Mouse (Mus musculus): Measurements from ENCODE around the gene Lrrc30. TPM values are rescaled to one million over a fixed set of nuclear protein-coding genes. Genes with fewer than 3 reads are reported as not detected.

The Lrrc30 gene
- polyA plus RNA-seq, 1 experiment from 2014 or later, result 0.25 TPM

DNA sequence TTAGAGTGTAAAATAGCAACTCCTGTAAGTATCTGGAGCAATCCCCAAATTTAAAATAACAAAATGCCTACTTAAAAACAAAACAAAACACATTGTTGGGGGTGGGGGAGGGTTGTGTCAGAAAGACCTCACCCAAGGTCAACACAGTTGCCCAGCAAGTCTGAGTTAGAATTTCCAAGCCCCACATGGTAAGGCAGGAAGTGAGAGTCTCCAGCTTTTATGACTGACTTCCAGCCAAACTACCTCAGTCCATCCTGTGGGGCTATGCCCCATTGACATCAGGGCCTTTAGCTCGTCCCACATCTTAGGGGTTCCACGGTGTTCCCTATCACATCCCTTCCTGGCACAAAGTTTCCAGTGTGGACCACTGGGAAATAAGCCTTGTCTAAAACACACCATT is 4.4 kb upstream of the Lrrc30 start:
- H3K9ac ChIP-seq (ENCODE audit: low read length), result no peak overlapping the region
- no peak overlapping the region for H3K27ac ChIP-seq (ENCODE audit: low read length)
- no peak for ATAC-seq (ENCODE audit: insufficient read depth, low FRiP score)
- H3K4me1 ChIP-seq (ENCODE audit: control insufficient read depth, insufficient read depth, low read length), result no peaks in the 10 kb centered on the region
- H3K36me3 ChIP-seq (ENCODE audit: control insufficient read depth, insufficient read depth, low read length), result no peaks in the 10 kb centered on the region
- H3K4me2 ChIP-seq (ENCODE audit: low read depth, low read length), result no peak overlapping the region
- 78% methylated on average over 2 of the region's 2 CpGs for WGBS
- H3K4me3 ChIP-seq (replicated peaks; ENCODE audit: low read length), result no peak overlapping the region
- H3K27me3 ChIP-seq (ENCODE audit: control insufficient read depth, insufficient read depth, low read length), result no peaks in the 10 kb centered on the region
- H3K9me3 ChIP-seq (replicated peaks; ENCODE audit: control insufficient read depth, low read length), result no peaks in the 10 kb centered on the region

DNA sequence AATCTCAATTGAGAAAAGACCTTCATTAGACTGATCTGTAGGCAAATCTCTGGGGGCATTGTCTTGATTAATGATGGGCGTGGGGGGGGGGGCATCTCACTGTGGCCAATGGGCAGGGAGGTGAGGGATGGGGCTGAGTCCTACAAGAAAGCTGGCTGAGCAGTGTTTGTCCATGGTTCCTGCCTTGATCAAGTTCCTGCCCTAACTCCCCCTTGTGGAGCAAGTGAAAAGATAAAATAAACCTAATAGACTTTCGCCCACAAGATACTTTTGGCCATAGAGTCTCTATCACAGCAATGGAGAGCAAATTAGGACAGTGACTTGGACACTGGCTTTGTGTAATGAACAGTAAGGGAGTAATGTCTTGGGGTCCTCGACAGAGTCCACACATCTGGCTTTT is 3.8 kb upstream of the Lrrc30 start:
- Histone ChIP-seq H3K4me2 (ENCODE audit: low read depth, low read length) (no peak overlapping the region), H3K27me3 (ENCODE audit: control insufficient read depth, insufficient read depth, low read length) (no peaks in the 10 kb centered on the region), H3K9me3 (replicated peaks; ENCODE audit: control insufficient read depth, low read length) (no peaks in the 10 kb centered on the region), H3K4me1 (ENCODE audit: control insufficient read depth, insufficient read depth, low read length) (no peaks in the 10 kb centered on the region), H3K36me3 (ENCODE audit: control insufficient read depth, insufficient read depth, low read length) (no peaks in the 10 kb centered on the region), H3K9ac (ENCODE audit: low read length) (no peak overlapping the region), H3K4me3 (replicated peaks; ENCODE audit: low read length) (no peak overlapping the region), H3K27ac (ENCODE audit: low read length) (no peak overlapping the region)
- 75% methylated on average over 3 of the region's 3 CpGs for WGBS
- no peak for ATAC-seq (ENCODE audit: insufficient read depth, low FRiP score)

DNA sequence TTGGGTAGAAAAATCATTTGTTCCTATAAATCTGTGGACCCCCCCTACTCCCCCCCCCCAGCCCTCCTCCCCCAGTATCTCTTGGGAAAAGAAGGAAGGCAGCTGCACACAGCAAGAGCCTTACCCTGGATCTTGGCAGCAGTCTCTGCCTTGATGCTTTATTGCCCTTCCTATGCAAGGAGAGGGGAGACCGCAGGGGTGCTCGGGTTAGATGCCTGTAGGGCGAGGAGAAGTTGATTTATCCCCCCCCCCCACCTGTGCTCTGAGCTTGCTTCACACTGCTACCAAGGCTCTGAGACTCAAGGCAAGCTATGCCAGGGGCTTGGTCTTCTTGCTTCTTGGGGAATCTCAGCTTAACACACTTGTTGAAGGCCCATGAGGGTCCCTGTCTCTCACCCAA is 2.8 kb downstream of the Lrrc30 start:
- 53% methylated on average over 3 of the region's 3 CpGs for WGBS
- no peaks in the 10 kb centered on the region for H3K36me3 ChIP-seq (ENCODE audit: control insufficient read depth, insufficient read depth, low read length)

DNA sequence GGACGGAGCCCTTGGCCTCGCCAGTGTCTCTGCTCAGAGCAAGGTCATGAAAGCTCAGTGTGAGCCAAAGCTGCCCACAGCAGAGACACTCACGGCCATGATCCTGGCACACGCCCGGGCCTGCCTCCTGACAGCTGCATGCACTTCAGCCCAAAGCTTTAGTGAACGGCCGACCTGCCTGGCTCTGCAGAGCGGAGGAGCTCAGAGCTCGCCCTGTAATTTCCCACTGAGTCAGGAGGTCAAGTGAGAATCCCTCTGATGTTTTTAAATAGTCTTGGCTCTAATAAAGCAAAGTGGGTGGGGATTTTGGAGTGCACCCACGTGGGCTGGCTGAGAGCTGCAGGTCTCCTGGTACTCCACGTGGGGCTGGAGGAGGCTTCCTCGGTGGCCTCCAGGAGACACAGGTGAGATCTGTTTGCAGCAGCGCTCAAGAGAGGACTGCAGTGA is 3.3 kb downstream of the Lrrc30 start:
- ATAC-seq (ENCODE audit: insufficient read depth, low FRiP score), result peak; percentile 64; the same call in 1 of the 2 replicates
- Histone ChIP-seq H3K36me3 (ENCODE audit: control insufficient read depth, insufficient read depth, low read length) (no peaks in the 10 kb centered on the region), H3K9me3 (replicated peaks; ENCODE audit: control insufficient read depth, low read length) (no peaks in the 10 kb centered on the region), H3K27me3 (ENCODE audit: control insufficient read depth, insufficient read depth, low read length) (no peaks in the 10 kb centered on the region), H3K9ac (ENCODE audit: low read length) (no peak overlapping the region), H3K27ac (ENCODE audit: low read length) (no peak overlapping the region), H3K4me3 (replicated peaks; ENCODE audit: low read length) (no peak overlapping the region), H3K4me2 (ENCODE audit: low read depth, low read length) (no peak overlapping the region), H3K4me1 (ENCODE audit: control insufficient read depth, insufficient read depth, low read length) (peaks cover 4% of the 10 kb centered on the region; the same call in 1 of the 2 replicates)
- WGBS, result 27% methylated on average over 13 of the region's 13 CpGs

More for the DNA sequence above, 2.8 kb downstream of the Lrrc30 start:
- H3K4me3 ChIP-seq (replicated peaks; ENCODE audit: low read length), result no peak overlapping the region
- H3K27ac ChIP-seq (ENCODE audit: low read length), result no peak overlapping the region
- peaks cover 4% of the 10 kb centered on the region; the same call in 1 of the 2 replicates for H3K4me1 ChIP-seq (ENCODE audit: control insufficient read depth, insufficient read depth, low read length)
- ATAC-seq (ENCODE audit: insufficient read depth, low FRiP score), result no peak
- no peak overlapping the region for H3K4me2 ChIP-seq (ENCODE audit: low read depth, low read length)
- H3K9me3 ChIP-seq (replicated peaks; ENCODE audit: control insufficient read depth, low read length), result no peaks in the 10 kb centered on the region
- no peak overlapping the region for H3K9ac ChIP-seq (ENCODE audit: low read length)
- H3K27me3 ChIP-seq (ENCODE audit: control insufficient read depth, insufficient read depth, low read length), result no peaks in the 10 kb centered on the region

DNA sequence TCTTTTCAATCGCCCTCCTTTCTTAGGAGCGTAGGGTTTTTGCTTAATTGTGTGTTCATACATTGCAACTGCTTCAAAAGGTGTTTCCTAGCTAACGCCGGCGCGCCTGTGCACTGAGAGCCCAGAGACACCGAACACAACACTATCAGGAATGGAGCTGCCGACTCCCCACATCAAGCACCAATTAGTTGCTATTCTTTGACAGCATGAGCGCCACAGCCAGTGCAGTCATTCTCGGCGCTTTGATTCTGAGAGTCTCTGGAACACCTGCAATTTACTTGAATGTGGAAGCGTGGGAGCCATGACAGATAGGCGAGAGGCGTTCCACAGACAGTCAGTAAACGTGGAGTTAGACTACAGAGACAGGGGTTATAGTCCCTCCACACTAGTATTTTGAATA is 4.0 kb downstream of the Lrrc30 start:
- no peak overlapping the region for H3K4me2 ChIP-seq (ENCODE audit: low read depth, low read length)
- no peaks in the 10 kb centered on the region for H3K27me3 ChIP-seq (ENCODE audit: control insufficient read depth, insufficient read depth, low read length)
- no peaks in the 10 kb centered on the region for H3K36me3 ChIP-seq (ENCODE audit: control insufficient read depth, insufficient read depth, low read length)
- H3K9ac ChIP-seq (ENCODE audit: low read length), result no peak overlapping the region
- no peak overlapping the region for H3K27ac ChIP-seq (ENCODE audit: low read length)
- no peaks in the 10 kb centered on the region for H3K9me3 ChIP-seq (replicated peaks; ENCODE audit: control insufficient read depth, low read length)
- H3K4me1 ChIP-seq (ENCODE audit: control insufficient read depth, insufficient read depth, low read length), result peaks cover 4% of the 10 kb centered on the region; the same call in 1 of the 2 replicates
- no peak overlapping the region for H3K4me3 ChIP-seq (replicated peaks; ENCODE audit: low read length)
- no peak for ATAC-seq (ENCODE audit: insufficient read depth, low FRiP score)
- WGBS, result 83% methylated on average over 15 of the region's 15 CpGs

DNA sequence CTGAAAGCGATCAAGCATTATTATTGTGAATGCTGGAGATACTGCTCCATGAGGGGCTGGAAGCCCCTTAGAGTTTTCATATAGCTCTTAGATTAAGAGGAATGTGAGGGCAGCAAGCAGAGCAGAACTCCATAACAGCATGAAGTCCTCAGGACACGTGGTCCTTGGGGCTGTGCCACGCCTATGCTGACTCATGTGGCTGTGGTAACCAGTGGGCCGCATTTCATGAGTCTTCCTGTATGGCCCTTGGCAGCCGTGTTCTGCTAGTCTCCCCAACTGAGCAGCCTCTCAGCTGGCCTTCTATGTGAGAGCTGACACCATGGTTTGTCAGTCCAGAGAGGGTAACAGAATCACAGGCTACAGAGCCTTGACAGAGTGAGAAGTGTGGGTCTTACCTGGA is 7.1 kb downstream of the Lrrc30 start:
- no peak for ATAC-seq (ENCODE audit: insufficient read depth, low FRiP score)
- Histone ChIP-seq H3K9ac (ENCODE audit: low read length) (no peak overlapping the region), H3K27me3 (ENCODE audit: control insufficient read depth, insufficient read depth, low read length) (no peaks in the 10 kb centered on the region), H3K36me3 (ENCODE audit: control insufficient read depth, insufficient read depth, low read length) (no peaks in the 10 kb centered on the region), H3K27ac (ENCODE audit: low read length) (no peak overlapping the region), H3K4me1 (ENCODE audit: control insufficient read depth, insufficient read depth, low read length) (peaks cover 4% of the 10 kb centered on the region; the same call in 1 of the 2 replicates), H3K9me3 (replicated peaks; ENCODE audit: control insufficient read depth, low read length) (no peaks in the 10 kb centered on the region), H3K4me2 (ENCODE audit: low read depth, low read length) (no peak overlapping the region), H3K4me3 (replicated peaks; ENCODE audit: low read length) (no peak overlapping the region)
- WGBS, result 81% methylated on average over 5 of the region's 5 CpGs

DNA sequence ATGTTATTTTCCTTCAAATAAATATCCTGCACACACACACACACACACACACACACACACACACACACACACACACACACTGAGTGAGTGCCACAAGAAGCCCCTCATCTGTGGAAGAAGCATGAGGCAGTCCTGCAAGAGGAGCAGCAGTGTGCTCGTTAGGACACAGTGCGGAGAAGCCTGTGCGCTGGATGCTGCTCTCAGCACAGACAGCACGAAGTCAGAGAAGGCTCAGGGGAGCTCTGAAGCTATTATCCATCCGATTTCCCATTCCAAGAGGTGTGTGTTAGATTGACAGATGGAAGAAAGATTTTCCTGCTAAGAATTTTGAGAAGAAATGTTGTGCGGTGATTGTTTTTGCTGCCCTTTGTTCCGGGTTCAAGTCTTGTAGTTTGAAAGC is 13.5 kb downstream of the Lrrc30 start:
- WGBS, result 77% methylated on average over 7 of the region's 7 CpGs
- no peak overlapping the region for H3K27ac ChIP-seq (ENCODE audit: low read length)
- H3K27me3 ChIP-seq (ENCODE audit: control insufficient read depth, insufficient read depth, low read length), result no peaks in the 10 kb centered on the region
- H3K4me1 ChIP-seq (ENCODE audit: control insufficient read depth, insufficient read depth, low read length), result no peaks in the 10 kb centered on the region
- no peaks in the 10 kb centered on the region for H3K9me3 ChIP-seq (replicated peaks; ENCODE audit: control insufficient read depth, low read length)
- ATAC-seq (ENCODE audit: insufficient read depth, low FRiP score), result no peak
- no peaks in the 10 kb centered on the region for H3K36me3 ChIP-seq (ENCODE audit: control insufficient read depth, insufficient read depth, low read length)
- no peak overlapping the region for H3K9ac ChIP-seq (ENCODE audit: low read length)
- H3K4me2 ChIP-seq (ENCODE audit: low read depth, low read length), result no peak overlapping the region
- no peak overlapping the region for H3K4me3 ChIP-seq (replicated peaks; ENCODE audit: low read length)

DNA sequence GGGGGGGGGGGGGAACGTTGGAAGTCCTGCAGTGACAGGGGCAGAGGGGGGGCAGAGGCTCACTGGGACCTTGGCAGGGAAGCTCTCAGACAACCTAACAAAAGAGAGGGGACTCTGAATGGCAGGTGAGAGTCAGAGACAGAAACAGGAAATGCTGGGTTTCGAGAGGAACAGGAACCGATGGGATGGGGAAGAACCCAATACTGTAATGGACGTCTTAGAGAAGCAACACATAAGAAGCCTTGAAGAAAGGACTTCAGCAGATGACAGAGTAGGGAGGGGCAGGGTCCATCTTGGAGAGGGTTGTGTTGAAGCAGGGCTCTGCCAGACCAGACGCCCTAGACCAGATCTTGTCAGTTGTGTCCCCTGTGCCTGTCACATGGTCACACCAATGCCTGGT is 18.1 kb downstream of the Lrrc30 start:
- no peaks in the 10 kb centered on the region for H3K27me3 ChIP-seq (ENCODE audit: control insufficient read depth, insufficient read depth, low read length)
- H3K9me3 ChIP-seq (replicated peaks; ENCODE audit: control insufficient read depth, low read length), result no peaks in the 10 kb centered on the region
- no peak overlapping the region for H3K27ac ChIP-seq (ENCODE audit: low read length)
- H3K9ac ChIP-seq (ENCODE audit: low read length), result no peak overlapping the region
- no peaks in the 10 kb centered on the region for H3K36me3 ChIP-seq (ENCODE audit: control insufficient read depth, insufficient read depth, low read length)
- H3K4me2 ChIP-seq (ENCODE audit: low read depth, low read length), result no peak overlapping the region
- no peaks in the 10 kb centered on the region for H3K4me1 ChIP-seq (ENCODE audit: control insufficient read depth, insufficient read depth, low read length)
- no peak overlapping the region for H3K4me3 ChIP-seq (replicated peaks; ENCODE audit: low read length)
- 73% methylated on average over 4 of the region's 5 CpGs for WGBS
- ATAC-seq (ENCODE audit: insufficient read depth, low FRiP score), result no peak

DNA sequence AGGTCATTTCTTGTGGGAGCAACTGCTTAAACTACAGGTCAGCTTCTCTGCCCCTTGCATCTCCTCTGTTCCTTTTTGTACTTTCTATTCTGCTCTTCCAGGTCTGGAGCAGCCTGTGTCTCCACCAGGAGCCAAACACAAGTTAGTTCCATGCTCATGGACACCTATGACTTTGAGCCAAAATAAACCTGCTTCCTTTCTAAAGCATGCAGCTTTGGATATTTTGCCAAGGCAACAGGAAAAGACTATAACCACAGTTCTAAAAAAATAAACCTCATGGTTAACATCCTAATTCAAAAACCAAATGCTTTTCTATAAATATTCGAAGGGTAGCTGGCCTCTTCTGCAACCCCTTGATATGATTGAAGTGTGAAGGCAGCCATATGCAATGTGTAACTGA is 19.9 kb downstream of the Lrrc30 start:
- H3K4me3 ChIP-seq (replicated peaks; ENCODE audit: low read length), result no peak overlapping the region
- 69% methylated on average over 1 of the region's 1 CpGs for WGBS
- no peak overlapping the region for H3K4me2 ChIP-seq (ENCODE audit: low read depth, low read length)
- no peaks in the 10 kb centered on the region for H3K27me3 ChIP-seq (ENCODE audit: control insufficient read depth, insufficient read depth, low read length)
- no peaks in the 10 kb centered on the region for H3K9me3 ChIP-seq (replicated peaks; ENCODE audit: control insufficient read depth, low read length)
- no peaks in the 10 kb centered on the region for H3K36me3 ChIP-seq (ENCODE audit: control insufficient read depth, insufficient read depth, low read length)
- no peak overlapping the region for H3K9ac ChIP-seq (ENCODE audit: low read length)
- no peak overlapping the region for H3K27ac ChIP-seq (ENCODE audit: low read length)
- ATAC-seq (ENCODE audit: insufficient read depth, low FRiP score), result no peak
- no peaks in the 10 kb centered on the region for H3K4me1 ChIP-seq (ENCODE audit: control insufficient read depth, insufficient read depth, low read length)

DNA sequence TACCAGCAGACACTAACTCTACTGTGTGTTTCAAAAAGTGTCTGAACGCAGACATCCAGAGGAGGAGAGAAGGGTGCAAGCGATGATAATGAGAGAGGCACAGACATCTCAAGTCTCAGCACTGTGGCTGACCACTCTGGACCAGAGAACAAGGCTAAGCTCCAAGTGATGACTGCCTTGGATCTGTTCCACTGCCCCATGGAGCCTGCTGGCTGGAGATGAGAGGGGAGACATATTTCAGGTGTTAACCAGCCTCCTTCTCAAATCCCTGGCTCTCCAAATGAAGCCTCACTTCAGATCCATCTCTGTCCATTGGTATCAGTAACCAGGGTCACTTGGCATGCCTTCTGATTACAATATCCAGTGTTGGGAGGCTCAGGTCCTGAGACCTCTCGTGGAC is 20.4 kb downstream of the Lrrc30 start:
- Histone ChIP-seq H3K4me2 (ENCODE audit: low read depth, low read length) (no peak overlapping the region), H3K27ac (ENCODE audit: low read length) (no peak overlapping the region), H3K4me1 (ENCODE audit: control insufficient read depth, insufficient read depth, low read length) (no peaks in the 10 kb centered on the region), H3K4me3 (replicated peaks; ENCODE audit: low read length) (no peak overlapping the region), H3K9ac (ENCODE audit: low read length) (no peak overlapping the region), H3K9me3 (replicated peaks; ENCODE audit: control insufficient read depth, low read length) (no peaks in the 10 kb centered on the region), H3K36me3 (ENCODE audit: control insufficient read depth, insufficient read depth, low read length) (no peaks in the 10 kb centered on the region), H3K27me3 (ENCODE audit: control insufficient read depth, insufficient read depth, low read length) (no peaks in the 10 kb centered on the region)
- WGBS, result 79% methylated on average over 3 of the region's 3 CpGs
- no peak for ATAC-seq (ENCODE audit: insufficient read depth, low FRiP score)

All from stomach, embryonic 16.5 days (tissue).